Mouse (Mus musculus) hindbrain, embryonic 16.5 days (tissue): ENCODE results near the gene Cuedc2. TPM values are rescaled to one million over a fixed set of nuclear protein-coding genes. Genes with fewer than 3 reads are reported as not detected.

Experiments
- ATAC-seq: fragments of 200-750 bp; cut with Nextera tagmentation; 2 replicates; pipeline ENCODE4 v1.8.0; 2017; ENCODE audit warnings: moderate TSS enrichment, moderate library complexity
- H3K27ac ChIP-seq: fragments of 300-500 bp; sonication (generic); 2 replicates; pipeline ENCODE4 v1.5.1; 2014; ENCODE audit warnings: low read depth, mild to moderate bottlenecking, control low read depth, low read length, moderate library complexity
- H3K27me3 ChIP-seq: fragments of 300-500 bp; sonication (generic); replicated peaks from 2 replicates; pipeline ENCODE4 v1.6.1; 2014; ENCODE audit warnings: low read length; ENCODE audit not compliant: control insufficient read depth, insufficient read depth
- H3K36me3 ChIP-seq: fragments of 300-500 bp; sonication (generic); 2 replicates; pipeline ENCODE4 v1.6.1; 2014; ENCODE audit warnings: mild to moderate bottlenecking, low read length, moderate library complexity, mixed read lengths; ENCODE audit not compliant: control insufficient read depth, insufficient read depth
- H3K4me1 ChIP-seq: fragments of 300-500 bp; sonication (generic); 2 replicates; pipeline ENCODE4 v1.6.1; 2014; ENCODE audit warnings: low read depth, low read length; ENCODE audit not compliant: control insufficient read depth, insufficient read depth
- H3K4me2 ChIP-seq: fragments of 300-500 bp; sonication (generic); 2 replicates; pipeline ENCODE4 v1.6.1; 2014; ENCODE audit warnings: mild to moderate bottlenecking, low read length, control low read depth, moderate library complexity
- H3K4me3 ChIP-seq: fragments of 300-500 bp; sonication (generic); 2 replicates; pipeline ENCODE4 v1.5.1; 2014; ENCODE audit warnings: mild to moderate bottlenecking, low read length, control low read depth, moderate library complexity
- H3K9ac ChIP-seq: fragments of 300-500 bp; sonication (generic); 2 replicates; pipeline ENCODE4 v1.6.1; 2014; ENCODE audit warnings: low read depth, mild to moderate bottlenecking, control low read depth, low read length, moderate library complexity
- H3K9me3 ChIP-seq: fragments of 300-500 bp; sonication (generic); 2 replicates; pipeline ENCODE4 v1.6.1; 2014; ENCODE audit warnings: mild to moderate bottlenecking, low read length, moderate library complexity; ENCODE audit not compliant: control insufficient read depth
- WGBS: fragments of 180-500 bp; shearing (Covaris S2); extraction: QIAGEN DNeasy Blood & Tissue Kit; methylation state at CpG from one replicate; pipeline ENCODE4 v1.1.7; 2014; 5-methylcytosine and 5-hydroxymethylcytosine counted together
- polyA plus RNA-seq: library from polyadenylated mRNA; unstranded; fragments of >200 nt; fragmentation: Nextera tagmentation; extraction: Ambion mirVana; gene quantifications from 2 replicates; pipeline ENCODE4 v1.2.1, GENCODE M21; 2015

Gene Cuedc2
- polyA plus RNA-seq, 1 experiment from 2014 or later: 362 TPM

- H3K4me2 ChIP-seq: peak overlapping the region; percentile 84
- peak overlapping the region; percentile 71 for H3K9ac ChIP-seq
- H3K27ac ChIP-seq: peak overlapping the region; percentile 77
- WGBS: 1% methylated on average over 40 of the region's 42 CpGs
- no peaks in the 10 kb centered on the region for H3K9me3 ChIP-seq
- peak overlapping the region; percentile 55 for H3K4me3 ChIP-seq
- peaks cover 7% of the 10 kb centered on the region for H3K36me3 ChIP-seq
- ATAC-seq: peak; percentile 61
- H3K27me3 ChIP-seq: peaks cover 27% of the 10 kb centered on the region
- H3K4me1 ChIP-seq: peaks cover 56% of the 10 kb centered on the region
Measured at GRCm38 (mm10) chr19:46318031-46318471, 20.5 kb downstream of the Cuedc2 start.

- peak; percentile 37 for ATAC-seq
- WGBS: 1% methylated on average over 39 of the region's 48 CpGs
- Histone ChIP-seq H3K36me3 (peaks cover 11% of the 10 kb centered on the region), H3K9me3 (no peaks in the 10 kb centered on the region), H3K9ac (peak overlapping the region; percentile 71), H3K27ac (peak overlapping the region; percentile 77), H3K27me3 (peaks cover 27% of the 10 kb centered on the region), H3K4me3 (peak overlapping the region; percentile 55), H3K4me2 (peak overlapping the region; percentile 84), H3K4me1 (peaks cover 51% of the 10 kb centered on the region)
Measured at GRCm38 (mm10) chr19:46317546-46317885, 21.0 kb downstream of the Cuedc2 start.

- H3K27ac ChIP-seq: peak overlapping the region; percentile 77
- H3K27me3 ChIP-seq: peaks cover 27% of the 10 kb centered on the region
- peak overlapping the region; percentile 71 for H3K9ac ChIP-seq
- H3K4me1 ChIP-seq: peaks cover 46% of the 10 kb centered on the region
- peaks cover 15% of the 10 kb centered on the region for H3K36me3 ChIP-seq
- peak overlapping the region; percentile 55 for H3K4me3 ChIP-seq
- 28% methylated on average over 15 of the region's 15 CpGs for WGBS
- H3K4me2 ChIP-seq: peak overlapping the region; percentile 84
- no peak for ATAC-seq
- H3K9me3 ChIP-seq: no peaks in the 10 kb centered on the region
Measured at GRCm38 (mm10) chr19:46316846-46317545, 21.5 kb downstream of the Cuedc2 start.

- Histone ChIP-seq H3K9ac (peak overlapping the region; percentile 71), H3K4me2 (peak overlapping the region; percentile 84), H3K27ac (no peak overlapping the region), H3K4me3 (peak overlapping the region; percentile 55), H3K9me3 (no peaks in the 10 kb centered on the region), H3K4me1 (peaks cover 35% of the 10 kb centered on the region), H3K27me3 (peaks cover 27% of the 10 kb centered on the region), H3K36me3 (peaks cover 22% of the 10 kb centered on the region)
- 47% methylated on average over 12 of the region's 12 CpGs for WGBS
- ATAC-seq: no peak
Measured at GRCm38 (mm10) chr19:46315752-46316610, 22.5 kb downstream of the Cuedc2 start.

GRCm38 (mm10) chr19:46314872-46315742, 23.4 kb downstream of the Cuedc2 start:
- no peak overlapping the region for H3K27ac ChIP-seq
- H3K36me3 ChIP-seq: peaks cover 22% of the 10 kb centered on the region
- no peaks in the 10 kb centered on the region for H3K9me3 ChIP-seq
- peaks cover 35% of the 10 kb centered on the region for H3K4me1 ChIP-seq
- WGBS: 50% methylated on average over 14 of the region's 14 CpGs
- ATAC-seq: no peak
- peaks cover 27% of the 10 kb centered on the region for H3K27me3 ChIP-seq
- no peak overlapping the region for H3K4me3 ChIP-seq
- H3K4me2 ChIP-seq: no peak overlapping the region; the same call in 1 of the 2 replicates
- H3K9ac ChIP-seq: no peak overlapping the region

GRCm38 (mm10) chr19:46314151-46314601, 24.3 kb downstream of the Cuedc2 start:
- H3K4me3 ChIP-seq: no peak overlapping the region
- H3K9ac ChIP-seq: no peak overlapping the region
- H3K4me2 ChIP-seq: no peak overlapping the region
- peaks cover 22% of the 10 kb centered on the region for H3K36me3 ChIP-seq
- no peaks in the 10 kb centered on the region for H3K9me3 ChIP-seq
- 20% methylated on average over 18 of the region's 18 CpGs for whole genome bisulfite sequencing
- H3K27me3 ChIP-seq: peaks cover 27% of the 10 kb centered on the region
- H3K27ac ChIP-seq: no peak overlapping the region
- H3K4me1 ChIP-seq: peaks cover 30% of the 10 kb centered on the region
- no peak for ATAC-seq

GRCm38 (mm10) chr19:46313591-46313990, 24.9 kb downstream of the Cuedc2 start:
- H3K27me3 ChIP-seq: peaks cover 24% of the 10 kb centered on the region
- 73% methylated on average over 6 of the region's 6 CpGs for WGBS
- ATAC-seq: no peak

GRCm38 (mm10) chr19:46313116-46313515, 25.4 kb downstream of the Cuedc2 start:
- Histone ChIP-seq H3K4me2 (no peak overlapping the region), H3K27me3 (peaks cover 26% of the 10 kb centered on the region), H3K27ac (no peak overlapping the region), H3K9ac (no peak overlapping the region), H3K36me3 (peaks cover 22% of the 10 kb centered on the region), H3K9me3 (no peaks in the 10 kb centered on the region), H3K4me1 (peaks cover 27% of the 10 kb centered on the region), H3K4me3 (no peak overlapping the region)
- ATAC-seq: no peak
- WGBS: 91% methylated on average over 9 of the region's 9 CpGs

More at GRCm38 (mm10) chr19:46313591-46313990, 24.9 kb downstream of the Cuedc2 start:
- Histone ChIP-seq H3K36me3 (peaks cover 22% of the 10 kb centered on the region), H3K4me1 (peaks cover 28% of the 10 kb centered on the region), H3K4me2 (no peak overlapping the region), H3K4me3 (no peak overlapping the region), H3K27ac (no peak overlapping the region), H3K9ac (no peak overlapping the region), H3K9me3 (no peaks in the 10 kb centered on the region)
